21 mouse cellular contexts compared by ENCODE assay signal in genomic region chr11:6890450-6890849, GRCm38 (mm10). TPM values are rescaled to one million over a fixed set of nuclear protein-coding genes. Genes with fewer than 3 reads are reported as not detected.
DNase-seq lines count a peak whose midpoint lies in the region; ATAC-seq and TF ChIP-seq lines count a peak whose summit lies in the region.
"Had no signal": no experiment of that assay in that cellular context is flagged by ENCODE, and none has a peak within 500 bp of the region (broad histone marks: within the 10 kb centered on the region; RNA-seq: fewer than 3 reads in every experiment).

No protein-coding gene starts in this region.

- H3K9me3 ChIP-seq in hindbrain, embryonic 15.5 days: no peaks in the 10 kb centered on the region
- H3K9me3 ChIP-seq in hindbrain, embryonic 16.5 days (ENCODE audit: control insufficient read depth, low read length): no peaks in the 10 kb centered on the region
- no peaks in the 10 kb centered on the region for H3K9me3 ChIP-seq in midbrain, embryonic 13.5 days
- no peaks in the 10 kb centered on the region for H3K9me3 ChIP-seq in midbrain, postnatal 0 days (ENCODE audit: low read length)
- H3K9me3 ChIP-seq: embryonic facial prominence, embryonic 10.5 days; heart, embryonic 13.5 days had no signal

- peak; percentile 70 for DNase-seq in cerebellum, adult 9-10 months
- DNase-seq in cerebellum, adult 11 months: no peak
- DNase-seq in midbrain, postnatal 0 days (ENCODE audit: low spot score): no peak
- DNase-seq in brain, adult 2 months (ENCODE audit: low read depth, low spot score): peak; percentile 41
- DNase-seq: adrenal gland, adult 2 months; adrenal gland, postnatal 25 days; gastrocnemius, postnatal 36 days; heart, postnatal 36 days; kidney, adult 11 months had no signal

- H3K9ac ChIP-seq in hindbrain, embryonic 15.5 days: no peak overlapping the region
- H3K9ac ChIP-seq in hindbrain, embryonic 16.5 days (ENCODE audit: low read depth, low read length): no peak overlapping the region
- H3K9ac ChIP-seq in midbrain, embryonic 13.5 days (replicated peaks): no peak overlapping the region
- H3K9ac ChIP-seq in midbrain, postnatal 0 days (replicated peaks; ENCODE audit: low read length, poor library complexity, severe bottlenecking): no peak overlapping the region
- H3K9ac ChIP-seq: heart, embryonic 13.5 days had no signal

- H3K4me2 ChIP-seq in hindbrain, embryonic 15.5 days: no peak overlapping the region
- no peak overlapping the region for H3K4me2 ChIP-seq in hindbrain, embryonic 16.5 days (ENCODE audit: low read length)
- H3K4me2 ChIP-seq in midbrain, embryonic 13.5 days (replicated peaks): no peak overlapping the region
- no peak overlapping the region for H3K4me2 ChIP-seq in midbrain, postnatal 0 days (ENCODE audit: low read depth, low read length, poor library complexity, severe bottlenecking)
- H3K4me2 ChIP-seq: heart, embryonic 13.5 days had no signal

- no peak for TF ChIP-seq CTCF in midbrain, postnatal 0 days (IDR thresholded peaks at IDR 0.05)

- H3K4me3 ChIP-seq in hindbrain, embryonic 15.5 days: no peak overlapping the region
- H3K4me3 ChIP-seq in hindbrain, embryonic 16.5 days (ENCODE audit: low read length): no peak overlapping the region
- H3K4me3 ChIP-seq in midbrain, embryonic 13.5 days (replicated peaks): no peak overlapping the region
- H3K4me3 ChIP-seq in midbrain, postnatal 0 days (ENCODE audit: low read depth, low read length): no peak overlapping the region
- H3K4me3 ChIP-seq: embryonic facial prominence, embryonic 10.5 days; heart, embryonic 13.5 days had no signal

- peaks cover 4% of the 10 kb centered on the region for H3K4me1 ChIP-seq in hindbrain, embryonic 15.5 days (replicated peaks)
- H3K4me1 ChIP-seq in hindbrain, embryonic 16.5 days (ENCODE audit: control insufficient read depth, insufficient read depth, low read depth, low read length): no peaks in the 10 kb centered on the region
- 0 out of 2 replicates have a peak, but pooled peaks cover 2% of the 10 kb centered on the region for H3K4me1 ChIP-seq in midbrain, embryonic 13.5 days (replicated peaks)
- H3K4me1 ChIP-seq in midbrain, postnatal 0 days (ENCODE audit: insufficient read depth, low read length): no peaks in the 10 kb centered on the region
- H3K4me1 ChIP-seq: heart, embryonic 13.5 days had no signal

- H3K27me3 ChIP-seq in hindbrain, embryonic 15.5 days: no peaks in the 10 kb centered on the region
- H3K27me3 ChIP-seq in hindbrain, embryonic 16.5 days (replicated peaks; ENCODE audit: control insufficient read depth, insufficient read depth, low read length): no peaks in the 10 kb centered on the region
- H3K27me3 ChIP-seq in midbrain, embryonic 13.5 days: no peaks in the 10 kb centered on the region
- H3K27me3 ChIP-seq in midbrain, postnatal 0 days (ENCODE audit: insufficient read depth, low read length): no peaks in the 10 kb centered on the region
- H3K27me3 ChIP-seq: heart, embryonic 13.5 days had no signal

- 74% methylated on average over 5 of the region's 5 CpGs for WGBS in hindbrain, embryonic 15.5 days
- WGBS in hindbrain, embryonic 16.5 days: 74% methylated on average over 5 of the region's 5 CpGs
- 78% methylated on average over 5 of the region's 5 CpGs for WGBS in midbrain, embryonic 13.5 days
- 65% methylated on average over 5 of the region's 5 CpGs for WGBS in midbrain, postnatal 0 days

- no peaks in the 10 kb centered on the region for H3K36me3 ChIP-seq in hindbrain, embryonic 15.5 days
- H3K36me3 ChIP-seq in hindbrain, embryonic 16.5 days (ENCODE audit: control insufficient read depth, insufficient read depth, low read length): no peaks in the 10 kb centered on the region
- no peaks in the 10 kb centered on the region for H3K36me3 ChIP-seq in midbrain, embryonic 13.5 days
- no peaks in the 10 kb centered on the region for H3K36me3 ChIP-seq in midbrain, postnatal 0 days (ENCODE audit: insufficient read depth, low read length)
- H3K36me3 ChIP-seq: embryonic facial prominence, embryonic 10.5 days; heart, embryonic 13.5 days had no signal

- no peak overlapping the region for H3K27ac ChIP-seq in hindbrain, embryonic 15.5 days (replicated peaks)
- no peak overlapping the region for H3K27ac ChIP-seq in hindbrain, embryonic 16.5 days (ENCODE audit: low read depth, low read length)
- H3K27ac ChIP-seq in midbrain, embryonic 13.5 days: no peak overlapping the region
- H3K27ac ChIP-seq in midbrain, postnatal 0 days (ENCODE audit: low read depth, low read length): no peak overlapping the region
- H3K27ac ChIP-seq: embryonic facial prominence, embryonic 10.5 days; heart, embryonic 13.5 days had no signal

- peak; percentile 63; the same call in 1 of the 2 replicates for ATAC-seq in hindbrain, embryonic 15.5 days (ENCODE audit: low FRiP score, low read depth)
- no peak for ATAC-seq in hindbrain, embryonic 16.5 days
- 0 out of 2 replicates have a peak, but pooled peaks have one; percentile 5 for ATAC-seq in midbrain, embryonic 13.5 days
- no peak for ATAC-seq in midbrain, postnatal 0 days (ENCODE audit: low FRiP score)

RNA-seq across cellular contexts. Expression of gene Gm11983, which starts 53.0 kb away (rescaled TPM):
- not detected in 2 replicates for polyA plus RNA-seq in hindbrain, embryonic 15.5 days (2015; fragmentation: Nextera tagmentation; extraction: Ambion mirVana)
- not detected in 2 replicates for polyA plus RNA-seq in hindbrain, embryonic 16.5 days (2015; fragmentation: Nextera tagmentation; extraction: Ambion mirVana)
- polyA plus RNA-seq in midbrain, embryonic 13.5 days (2015; fragmentation: Nextera tagmentation; extraction: Ambion mirVana): not detected in 2 replicates
- not detected in 2 replicates for total RNA-seq in midbrain, postnatal 0 days (2014; rRNA removed)
- not detected in 2 replicates for polyA plus RNA-seq in midbrain, postnatal 0 days (2015; fragmentation: Nextera tagmentation; extraction: Ambion mirVana)
- total RNA-seq: adrenal gland, adult 2 months; adrenal gland, postnatal 25 days; CH12.LX; gastrocnemius, adult 8-10 months; gastrocnemius, postnatal 36 days; heart, postnatal 36 days had no signal
- polyA plus RNA-seq: adrenal gland, adult 2 months; embryonic facial prominence, embryonic 10.5 days; embryonic facial prominence, embryonic 14.5 days; forebrain, embryonic 14.5 days; heart, embryonic 13.5 days; heart, postnatal 0 days; hindbrain, embryonic 11.5 days; intestine, embryonic 14.5 days had no signal

Comparison
In these comparisons a context has a peak if more than half of its experiments do, and no peak if none do; other contexts are left out.
1. DNase-seq: peak in cerebellum, adult 9-10 months (single experiment) and brain, adult 2 months (single experiment); none in cerebellum, adult 11 months (single experiment) and midbrain, postnatal 0 days (single experiment).
2. ATAC-seq: peak in hindbrain, embryonic 15.5 days (single experiment) and midbrain, embryonic 13.5 days (single experiment); none in hindbrain, embryonic 16.5 days (single experiment) and midbrain, postnatal 0 days (single experiment).